ENCODE assay signal across 22 mouse cellular contexts in genomic region chr15:88830696-88831095, GRCm38 (mm10). TPM values are rescaled to one million over a fixed set of nuclear protein-coding genes. Genes with fewer than 3 reads are reported as not detected.
DNase-seq lines count a peak whose midpoint lies in the region; ATAC-seq and TF ChIP-seq lines count a peak whose summit lies in the region.
"Had no signal": no experiment of that assay in that cellular context is flagged by ENCODE, and none has a peak within 500 bp of the region (broad histone marks: within the 10 kb centered on the region; RNA-seq: fewer than 3 reads in every experiment).

No protein-coding gene starts in this region.

- peaks cover 47% of the 10 kb centered on the region for H3K4me1 ChIP-seq in liver, adult 2 months (ENCODE audit: control insufficient read depth, insufficient read depth, low read length)
- peaks cover 10% of the 10 kb centered on the region; the same call in 1 of the 2 replicates for H3K4me1 ChIP-seq in liver, embryonic 12.5 days
- peaks cover 16% of the 10 kb centered on the region for H3K4me1 ChIP-seq in kidney, embryonic 16.5 days (ENCODE audit: insufficient read depth, low read length)
- H3K4me1 ChIP-seq: intestine, embryonic 15.5 days had no signal

- no peaks in the 10 kb centered on the region for H3K27me3 ChIP-seq in liver, adult 2 months (ENCODE audit: control insufficient read depth, insufficient read depth, low read length)
- H3K27me3 ChIP-seq in liver, embryonic 12.5 days (replicated peaks) = 0 out of 2 replicates have a peak, but pooled peaks cover 9% of the 10 kb centered on the region
- no peaks in the 10 kb centered on the region for H3K27me3 ChIP-seq in kidney, embryonic 16.5 days (ENCODE audit: insufficient read depth, low read length)
- H3K27me3 ChIP-seq: heart, embryonic 15.5 days; intestine, embryonic 15.5 days had no signal

- H3K4me2 ChIP-seq in liver, embryonic 12.5 days = no peak overlapping the region
- no peak overlapping the region for H3K4me2 ChIP-seq in kidney, embryonic 16.5 days (replicated peaks; ENCODE audit: low read depth, low read length)
- H3K4me2 ChIP-seq: heart, embryonic 15.5 days; intestine, embryonic 15.5 days; midbrain, embryonic 11.5 days had no signal

- no peak for TF ChIP-seq POLR2A in liver, adult 2 months (IDR thresholded peaks at IDR 0.05; ENCODE audit: extremely low read depth, insufficient read depth, low read length)

- H3K4me3 ChIP-seq in gastrocnemius, adult 2 months = no peak overlapping the region
- H3K4me3 ChIP-seq in liver, adult 2 months (ENCODE audit: insufficient read depth, low read depth, low read length) = no peak overlapping the region
- H3K4me3 ChIP-seq in liver, embryonic 12.5 days = no peak overlapping the region
- H3K4me3 ChIP-seq in kidney, embryonic 16.5 days (ENCODE audit: low read length) = no peak overlapping the region
- H3K4me3 ChIP-seq: embryonic facial prominence, embryonic 10.5 days; heart, embryonic 15.5 days; hindbrain, embryonic 10.5 days; intestine, embryonic 15.5 days; limb, embryonic 10.5 days had no signal

- H3K9me3 ChIP-seq in liver, embryonic 12.5 days (replicated peaks) = no peaks in the 10 kb centered on the region
- H3K9me3 ChIP-seq in kidney, embryonic 16.5 days (ENCODE audit: low read length) = no peaks in the 10 kb centered on the region
- H3K9me3 ChIP-seq: embryonic facial prominence, embryonic 10.5 days; G1E; heart, embryonic 15.5 days; hindbrain, embryonic 10.5 days; intestine, embryonic 15.5 days; limb, embryonic 10.5 days had no signal

- H3K27ac ChIP-seq in gastrocnemius, adult 2 months = peak overlapping the region; percentile 35
- H3K27ac ChIP-seq in liver, adult 2 months (replicated peaks; ENCODE audit: insufficient read depth, low read depth, low read length) = peak overlapping the region; percentile 69
- H3K27ac ChIP-seq in liver, embryonic 12.5 days = no peak overlapping the region
- peak overlapping the region; percentile 80; the same call in 1 of the 2 replicates for H3K27ac ChIP-seq in kidney, embryonic 16.5 days (ENCODE audit: low read length)
- H3K27ac ChIP-seq: embryonic facial prominence, embryonic 10.5 days; hindbrain, embryonic 10.5 days; intestine, embryonic 15.5 days; limb, embryonic 10.5 days; stomach, postnatal 0 days had no signal

- no peak overlapping the region; the same call in 1 of the 2 replicates for H3K9ac ChIP-seq in liver, adult 2 months (ENCODE audit: low read depth, low read length)
- no peak overlapping the region for H3K9ac ChIP-seq in liver, embryonic 12.5 days
- H3K9ac ChIP-seq in kidney, embryonic 16.5 days (replicated peaks; ENCODE audit: low read length) = no peak overlapping the region
- H3K9ac ChIP-seq: heart, embryonic 15.5 days; intestine, embryonic 15.5 days had no signal

- no peaks in the 10 kb centered on the region for H3K79me2 ChIP-seq in liver, adult 2 months (ENCODE audit: control insufficient read depth, insufficient read depth, low read length)

- ATAC-seq in liver, embryonic 12.5 days = no peak
- peak; percentile 29; the same call in 1 of the 2 replicates for ATAC-seq in kidney, embryonic 16.5 days (ENCODE audit: low FRiP score, low TSS enrichment)
- ATAC-seq: activated CD4-positive, CD25-positive, alpha-beta regulatory T cell, adult 4 months; forebrain, embryonic 16.5 days; hindbrain, embryonic 16.5 days; intestine, embryonic 15.5 days had no signal

- no peak for DNase-seq in gastrocnemius, adult 2 months
- no peak for DNase-seq in gastrocnemius, adult 18-20 months (ENCODE audit: low spot score)
- DNase-seq in liver, adult 2 months (ENCODE audit: extremely low read depth, low read depth, low spot score) = no peak
- no peak for DNase-seq in thymus, postnatal 4 days
- no peak for DNase-seq in left cerebral cortex, postnatal 4 days
- DNase-seq: adrenal gland, adult 8-10 months; cerebellum, adult 9-10 months; liver; thymus, adult 2 months had no signal

- H3K36me3 ChIP-seq in liver, adult 2 months (ENCODE audit: control insufficient read depth, insufficient read depth, low read length) = peaks cover 4% of the 10 kb centered on the region; the same call in 1 of the 2 replicates
- peaks cover 14% of the 10 kb centered on the region for H3K36me3 ChIP-seq in liver, embryonic 12.5 days
- H3K36me3 ChIP-seq in kidney, embryonic 16.5 days (ENCODE audit: insufficient read depth, low read length) = peaks cover 5% of the 10 kb centered on the region; the same call in 1 of the 2 replicates
- H3K36me3 ChIP-seq: intestine, embryonic 15.5 days had no signal

- TF ChIP-seq CTCF in gastrocnemius, adult 2 months (IDR thresholded peaks at IDR 0.05) = no peak
- TF ChIP-seq CTCF in liver, adult 2 months (IDR thresholded peaks at IDR 0.05; ENCODE audit: low read depth, low read length) = no peak

- WGBS in liver, adult 2 months = 82% methylated on average over 5 of the region's 5 CpGs
- 64% methylated on average over 5 of the region's 5 CpGs for WGBS in liver, embryonic 12.5 days (ENCODE audit: insufficient replicate concordance)
- WGBS in kidney, embryonic 16.5 days = 58% methylated on average over 5 of the region's 5 CpGs

- intact Hi-C loops in gastrocnemius, adult 2 months (cut with DNase I) = no loop called here
- intact Hi-C loops in left cerebral cortex, postnatal 4 days (cut with DNase I) = no loop called here

RNA-seq across cellular contexts. Expression of gene Creld2, which starts 11.2 kb away (rescaled TPM):
- 10 to 100 TPM in 1 of 2 experiments, 1 to 10 TPM in 1; 8.1 to 11.6 TPM for total RNA-seq in gastrocnemius, adult 2 months (2021)
- 10 to 100 TPM in 1 of 2 experiments, 1 to 10 TPM in 1; 6.9 to 10.3 TPM for total RNA-seq in gastrocnemius, adult 18-20 months (2021)
- 51.4 and 70.2 TPM in 2 replicates for total RNA-seq in liver, adult 2 months (2014; rRNA removed)
- 32.6 and 32.9 TPM in 2 replicates for polyA plus RNA-seq in liver, adult 2 months (2012; rRNA removed)
- 61.1 and 68.6 TPM in 2 replicates for polyA plus RNA-seq in liver, embryonic 12.5 days (2016; fragmentation: Nextera tagmentation; extraction: Ambion mirVana)
- 118 and 133 TPM in 2 replicates for polyA plus RNA-seq in kidney, embryonic 16.5 days (2015; fragmentation: Nextera tagmentation; extraction: Ambion mirVana)
- 10 to 100 TPM; 26.2 to 35.6 TPM for total RNA-seq in left cerebral cortex, postnatal 4 days (2021)

RNA-seq across cellular contexts. Expression of gene Alg12, which starts 11.6 kb away (rescaled TPM):
- total RNA-seq in gastrocnemius, adult 2 months (2021) = 1 to 10 TPM; 3.9 to 6.6 TPM
- 1 to 10 TPM; 4.2 to 4.8 TPM for total RNA-seq in gastrocnemius, adult 18-20 months (2021)
- total RNA-seq in liver, adult 2 months (2014; rRNA removed) = 4.9 and 5.8 TPM in 2 replicates
- 9.4 and 14.4 TPM in 2 replicates for polyA plus RNA-seq in liver, adult 2 months (2012; rRNA removed)
- 6.9 and 7.6 TPM in 2 replicates for polyA plus RNA-seq in liver, embryonic 12.5 days (2016; fragmentation: Nextera tagmentation; extraction: Ambion mirVana)
- polyA plus RNA-seq in kidney, embryonic 16.5 days (2015; fragmentation: Nextera tagmentation; extraction: Ambion mirVana) = 15.7 and 16.9 TPM in 2 replicates
- 10 to 100 TPM; 10.1 to 11.5 TPM for total RNA-seq in left cerebral cortex, postnatal 4 days (2021)

RNA-seq across cellular contexts. Expression of gene Pim3, which starts 31.3 kb away (rescaled TPM):
- 10 to 100 TPM; 34.4 to 46.6 TPM for total RNA-seq in gastrocnemius, adult 2 months (2021)
- 10 to 100 TPM; 24.1 to 37.3 TPM for total RNA-seq in gastrocnemius, adult 18-20 months (2021)
- total RNA-seq in liver, adult 2 months (2014; rRNA removed) = 59.7 and 68.3 TPM in 2 replicates
- polyA plus RNA-seq in liver, adult 2 months (2012; rRNA removed) = 17.7 and 31.2 TPM in 2 replicates
- polyA plus RNA-seq in liver, embryonic 12.5 days (2016; fragmentation: Nextera tagmentation; extraction: Ambion mirVana) = 22.5 and 23.5 TPM in 2 replicates
- polyA plus RNA-seq in kidney, embryonic 16.5 days (2015; fragmentation: Nextera tagmentation; extraction: Ambion mirVana) = 59.6 and 77.7 TPM in 2 replicates
- 10 to 100 TPM; 44.6 to 49.3 TPM for total RNA-seq in left cerebral cortex, postnatal 4 days (2021)
